Mouse (Mus musculus) granulocyte monocyte progenitor cell, adult 5-6 weeks (primary cell): Measurements from ENCODE around the gene Olfr714. TPM values are rescaled to one million over a fixed set of nuclear protein-coding genes. Genes with fewer than 3 reads are reported as not detected.
"Not testable (repeated sequence)": the region's sequence is repeated elsewhere in the genome, so short reads cannot be mapped to it uniquely, and the experiment has no call there.

ENCODE experiments used
- ATAC-seq: replicated peaks from 2 replicates; pipeline ENCODE4 v1.8.0; 2016; ENCODE audit warnings: mild to moderate bottlenecking, moderate TSS enrichment, inconsistent platforms; ENCODE audit not compliant: poor library complexity, severe bottlenecking
- total RNA-seq, 2 experiments: library from RNA; stranded (forward) in 1 of 2; stranded (reverse) in 1 of 2; fragments of 200-712, 200-1000 nt in 1 of 2; fragments of >200 nt in 1 of 2; fragmentation: Nextera tagmentation in 1 of 2; gene quantifications; 2 replicates each; pipeline ENCODE4 v1.2.3; 2014 to 2017

The Olfr714 gene
- total RNA-seq (2014; fragmentation: Nextera tagmentation) (not detected in 2 replicates), total RNA-seq (2017) (not detected in 2 replicates)

DNA sequence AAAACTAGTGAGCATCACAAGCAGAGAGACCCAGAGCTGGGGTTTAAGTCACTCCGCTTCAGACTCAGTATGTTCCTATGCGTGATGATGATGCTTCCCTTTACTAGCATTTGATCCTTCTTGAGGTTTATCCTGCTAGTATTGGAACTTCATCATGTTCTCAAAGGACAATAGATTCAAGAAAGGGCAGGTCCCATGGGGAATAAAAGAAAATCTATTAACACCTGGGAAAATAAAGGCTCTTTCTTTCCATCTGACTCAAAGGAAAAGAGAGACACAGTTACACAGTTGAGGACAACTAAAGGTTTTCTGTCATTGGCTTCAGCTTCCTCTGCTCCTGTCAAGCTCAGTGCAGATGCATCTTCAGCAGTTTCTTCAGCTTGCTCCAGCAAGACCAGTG lies at the start of gene Olfr714:
Olfr714 (plus strand) TSS at position 301 of the 400 bp plus-strand sequence.
- no peak for ATAC-seq

DNA sequence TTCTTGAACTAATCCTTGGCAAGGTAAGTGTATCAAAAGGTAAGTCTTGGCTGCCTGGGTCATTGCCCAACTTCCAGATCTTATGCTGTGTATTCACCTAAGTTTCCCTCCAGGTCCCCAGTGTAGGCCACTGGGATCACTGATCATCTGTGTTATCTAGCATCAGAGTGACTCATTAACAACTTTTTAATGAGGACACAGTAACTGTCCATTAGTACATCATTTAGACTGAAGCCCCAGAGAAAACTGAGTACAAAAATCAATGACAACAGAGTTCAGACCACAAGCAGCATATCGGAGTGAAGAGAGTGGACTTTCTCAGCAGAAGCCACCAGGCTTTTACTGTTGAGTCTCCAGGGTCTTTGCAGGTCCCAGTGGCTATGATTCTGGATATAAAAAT lies 39.9 kb upstream of the Olfr714 start, which contains the start of gene Olfr713:
Olfr713 (plus strand) TSS at position 301 of the 400 bp plus-strand sequence.
- no peak for ATAC-seq

DNA sequence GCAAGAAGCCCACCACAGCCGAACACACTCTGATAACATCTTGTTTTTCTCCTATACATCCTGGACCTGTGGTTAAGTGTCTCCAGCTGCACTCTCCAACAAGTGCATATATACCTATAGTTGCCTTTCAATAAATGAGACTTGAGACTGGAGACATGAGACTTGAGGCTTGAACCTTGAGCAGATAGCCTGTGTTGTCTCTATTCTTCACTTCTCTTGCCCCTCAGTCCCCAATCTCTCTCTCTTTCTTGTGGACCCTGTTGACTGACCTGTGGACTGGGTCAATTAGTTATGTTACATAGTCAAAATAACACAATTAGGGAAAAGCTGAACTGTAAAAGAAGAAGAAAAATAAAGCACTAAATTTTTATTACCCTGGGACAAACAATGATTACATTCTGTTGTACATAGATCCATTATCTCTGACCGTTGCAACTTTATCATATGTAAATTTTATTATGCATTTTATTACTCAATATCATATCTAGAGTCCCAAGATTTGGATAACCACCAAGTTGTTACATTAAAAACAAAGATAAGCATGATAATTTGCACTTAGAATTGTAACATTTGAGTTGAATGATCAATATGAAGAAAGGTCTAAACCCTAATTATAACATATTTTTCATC lies 30.7 kb upstream of the Olfr714 start:
- no peak for ATAC-seq

DNA sequence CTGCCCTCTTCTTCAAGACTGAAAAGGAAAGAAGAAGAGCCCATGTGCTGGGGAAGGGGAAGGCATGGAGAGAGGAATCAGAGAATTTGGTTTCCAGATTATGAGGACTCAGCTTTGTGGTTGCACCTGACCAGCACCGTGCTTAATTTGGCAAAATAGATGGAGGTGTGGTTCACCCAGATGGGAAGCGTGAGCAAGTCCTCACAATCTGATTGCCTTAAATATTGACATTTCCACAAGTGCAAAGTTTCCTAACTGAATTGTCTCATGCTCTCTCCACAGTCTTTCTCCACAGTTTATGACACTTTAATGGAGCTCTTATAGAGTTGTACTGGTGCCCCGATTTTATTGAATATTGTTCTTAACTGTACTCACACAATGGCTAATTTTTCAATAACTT lies 27.6 kb upstream of the Olfr714 start:
- no peak for ATAC-seq

DNA sequence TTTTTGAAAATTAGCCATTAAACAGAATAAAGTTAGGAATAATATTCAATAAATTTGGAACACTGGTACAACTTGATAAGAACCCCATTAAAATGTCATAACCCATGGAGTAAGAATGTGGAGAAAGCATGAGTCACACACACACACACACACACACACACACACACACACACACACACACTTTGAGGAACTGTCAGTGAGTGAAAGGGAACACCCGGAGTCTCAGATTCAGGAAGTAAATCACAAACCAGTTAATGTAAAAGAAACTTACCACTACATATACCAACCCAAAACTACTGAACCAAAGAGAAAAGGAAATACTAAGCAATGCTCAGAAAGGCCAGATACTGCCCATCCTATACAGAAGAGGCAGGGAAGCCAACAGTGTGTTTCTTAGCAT lies 26.4 kb upstream of the Olfr714 start:
- ATAC-seq, result peak; percentile 91

GRCm38 (mm10) chr7:107045833-107046232 lies 24.9 kb upstream of the Olfr714 start:
- peak; percentile 78 for ATAC-seq

DNA sequence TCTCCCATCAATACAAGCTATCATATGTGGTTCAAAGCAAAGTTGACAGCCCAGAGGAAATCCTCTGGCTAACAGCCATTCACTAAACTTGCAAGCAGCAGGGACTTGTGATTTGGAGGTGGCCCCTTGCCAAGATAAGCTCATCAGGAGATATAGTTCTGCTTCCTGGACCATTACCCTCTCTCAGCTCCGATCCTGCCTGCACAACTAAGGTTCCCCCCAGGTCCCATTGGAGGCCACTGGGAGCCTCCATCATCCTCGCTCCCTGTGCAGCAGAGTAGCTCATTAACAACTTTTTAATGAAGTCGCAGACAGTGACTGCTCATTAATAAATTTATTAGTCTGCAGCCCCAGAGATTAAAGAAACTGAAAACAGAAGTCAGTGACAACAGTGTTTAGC lies 23.2 kb upstream of the Olfr714 start:
- ATAC-seq, result 0 out of 2 replicates have a peak, but pooled peaks have one; percentile 20

GRCm38 (mm10) chr7:107092920-107093319 lies 22.1 kb downstream of the Olfr714 start, which contains the start of gene Olfr17:
Gene Olfr17 (plus strand): TSS chr7:107093220.
- ATAC-seq, result no peak

DNA sequence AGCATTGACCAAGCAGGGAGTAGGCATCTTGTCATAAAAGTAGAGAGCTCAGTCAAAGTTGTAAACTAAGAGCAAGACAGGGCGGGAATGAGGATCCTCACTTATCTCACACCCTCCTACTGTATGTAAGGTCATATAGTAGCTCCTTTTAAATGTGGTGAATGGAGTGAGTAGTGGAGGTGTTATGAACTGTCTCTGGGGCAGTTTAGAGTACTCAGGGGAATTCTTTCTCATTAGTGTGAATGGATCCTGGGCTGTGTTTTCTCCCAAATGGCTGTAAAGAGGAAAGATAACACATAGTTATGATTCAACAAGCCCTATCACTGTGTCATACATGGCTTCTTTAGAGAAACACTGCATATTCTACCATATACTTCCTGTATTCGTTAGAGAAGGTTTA lies 39.5 kb downstream of the Olfr714 start, which contains the start of gene Olfr715b:
Olfr715b (minus strand) TSS at position 101 of the 400 bp plus-strand sequence.
- ATAC-seq, result not testable (repeated sequence)

Other genes with a start within 250 kb of the Olfr714 start
- gene Olfr702, start 237.1 kb upstream of the Olfr714 start, total RNA-seq (2014; fragmentation: Nextera tagmentation), result not detected in 2 replicates
- gene Olfr702, start 237.1 kb upstream of the Olfr714 start, total RNA-seq (2017), result not detected in 2 replicates
- gene Olfr703, start 227.6 kb upstream of the Olfr714 start, total RNA-seq (2014; fragmentation: Nextera tagmentation), result not detected in 2 replicates
- not detected in 2 replicates for gene Olfr703, start 227.6 kb upstream of the Olfr714 start, total RNA-seq (2017)
- not detected in 2 replicates for gene Olfr704, start 207.8 kb upstream of the Olfr714 start, total RNA-seq (2014; fragmentation: Nextera tagmentation)
- not detected in 2 replicates for gene Olfr704, start 207.8 kb upstream of the Olfr714 start, total RNA-seq (2017)
- gene Olfr705, start 194.1 kb upstream of the Olfr714 start, total RNA-seq (2014; fragmentation: Nextera tagmentation), result not detected in 2 replicates
- gene Olfr705, start 194.1 kb upstream of the Olfr714 start, total RNA-seq (2017), result not detected in 2 replicates
- gene Olfr706, start 182.8 kb upstream of the Olfr714 start, total RNA-seq (2014; fragmentation: Nextera tagmentation), result not detected in 2 replicates
- not detected in 2 replicates for gene Olfr706, start 182.8 kb upstream of the Olfr714 start, total RNA-seq (2017)
- not detected in 2 replicates for gene Olfr707, start 169.7 kb upstream of the Olfr714 start, total RNA-seq (2014; fragmentation: Nextera tagmentation)
- not detected in 2 replicates for gene Olfr707, start 169.7 kb upstream of the Olfr714 start, total RNA-seq (2017)
- not detected in 2 replicates for gene Olfr1532-ps1, start 163.0 kb upstream of the Olfr714 start, total RNA-seq (2014; fragmentation: Nextera tagmentation)
- gene Olfr1532-ps1, start 163.0 kb upstream of the Olfr714 start, total RNA-seq (2017), result not detected in 2 replicates
- not detected in 2 replicates for gene Olfr709-ps1, start 138.8 kb upstream of the Olfr714 start, total RNA-seq (2014; fragmentation: Nextera tagmentation)
- not detected in 2 replicates for gene Olfr709-ps1, start 138.8 kb upstream of the Olfr714 start, total RNA-seq (2017)
- gene Olfr710, start 122.7 kb upstream of the Olfr714 start, total RNA-seq (2014; fragmentation: Nextera tagmentation), result not detected in 2 replicates
- gene Olfr710, start 122.7 kb upstream of the Olfr714 start, total RNA-seq (2017), result not detected in 2 replicates
- not detected in 2 replicates for gene Olfr6, start 107.0 kb upstream of the Olfr714 start, total RNA-seq (2014; fragmentation: Nextera tagmentation)
- not detected in 2 replicates for gene Olfr6, start 107.0 kb upstream of the Olfr714 start, total RNA-seq (2017)
- gene Olfr711, start 95.5 kb upstream of the Olfr714 start, total RNA-seq (2014; fragmentation: Nextera tagmentation), result not detected in 2 replicates
- not detected in 2 replicates for gene Olfr711, start 95.5 kb upstream of the Olfr714 start, total RNA-seq (2017)
- not detected in 2 replicates for gene Olfr2, start 64.9 kb upstream of the Olfr714 start, total RNA-seq (2014; fragmentation: Nextera tagmentation)
- gene Olfr2, start 64.9 kb upstream of the Olfr714 start, total RNA-seq (2017), result not detected in 2 replicates
- not detected in 2 replicates for gene Olfr713, start 39.8 kb upstream of the Olfr714 start, total RNA-seq (2014; fragmentation: Nextera tagmentation)
- gene Olfr713, start 39.8 kb upstream of the Olfr714 start, total RNA-seq (2017), result not detected in 2 replicates
- not detected in 2 replicates for gene Olfr17, start 22.2 kb downstream of the Olfr714 start, total RNA-seq (2014; fragmentation: Nextera tagmentation)
- not detected in 2 replicates for gene Olfr17, start 22.2 kb downstream of the Olfr714 start, total RNA-seq (2017)
- gene Olfr715b, start 39.4 kb downstream of the Olfr714 start, total RNA-seq (2014; fragmentation: Nextera tagmentation), result not detected in 2 replicates
- not detected in 2 replicates for gene Olfr715b, start 39.4 kb downstream of the Olfr714 start, total RNA-seq (2017)
- gene Olfr715, start 60.1 kb downstream of the Olfr714 start, total RNA-seq (2014; fragmentation: Nextera tagmentation), result not detected in 2 replicates
- gene Olfr715, start 60.1 kb downstream of the Olfr714 start, total RNA-seq (2017), result not detected in 2 replicates
- not detected in 2 replicates for gene Olfr716, start 67.3 kb downstream of the Olfr714 start, total RNA-seq (2014; fragmentation: Nextera tagmentation)
- gene Olfr716, start 67.3 kb downstream of the Olfr714 start, total RNA-seq (2017), result not detected in 2 replicates
- gene Nlrp14, start 96.0 kb downstream of the Olfr714 start, total RNA-seq (2014; fragmentation: Nextera tagmentation), result not detected in 2 replicates
- gene Nlrp14, start 96.0 kb downstream of the Olfr714 start, total RNA-seq (2017), result not detected in 2 replicates
- not detected in 2 replicates for gene Rbmxl2, start 138.5 kb downstream of the Olfr714 start, total RNA-seq (2014; fragmentation: Nextera tagmentation)
- gene Rbmxl2, start 138.5 kb downstream of the Olfr714 start, total RNA-seq (2017), result not detected in 2 replicates